Mouse (Mus musculus) left cerebral cortex, adult 2 months (tissue): ENCODE measurements around the gene Zfp207. TPM values are rescaled to one million over a fixed set of nuclear protein-coding genes. Genes with fewer than 3 reads are reported as not detected.
A peak's percentile ranks its signal among the peaks of the same experiment; 100 is the strongest.
"Not testable (repeated sequence)": the region's sequence is repeated elsewhere in the genome, so short reads cannot be mapped to it uniquely, and the experiment has no call there.

Experiments used
- DNase-seq, 2 experiments: peaks; one replicate each; pipeline ENCODE4 v3.0.0; 2021 to 2022; ENCODE audit warnings: low spot score in 2 of 2, mixed read lengths in 1 of 2; ENCODE audit errors: extremely low spot score in 1 of 2
- H3K27ac ChIP-seq: fragments of 200-600 bp; 2 replicates; pipeline ENCODE4 v1.8.1; 2022
- H3K4me3 ChIP-seq: fragments of 200-600 bp; 2 replicates; pipeline ENCODE4 v1.8.1; 2022
- CTCF ChIP-seq: fragments of 200-600 bp; IDR thresholded peaks from 2 replicates; pipeline ENCODE4 v1.8.1; 2022; ENCODE audit warnings: antibody characterized with exemption, mild to moderate bottlenecking, moderate library complexity
- intact Hi-C: fragments of 180-260 bp; cut with DNase I; formaldehyde crosslinking; loops from one replicate; pipeline ENCODE4 v1.15.1; 2025
- total RNA-seq, 2 experiments: library from RNA; stranded (reverse); gene quantifications; 2 replicates each; pipeline ENCODE4 v1.2.3; 2021

Gene Zfp207
- total RNA-seq, 2 experiments from 2014 or later: 132 to 135 TPM

- no peak for TF ChIP-seq CTCF
- Histone ChIP-seq H3K27ac (peak overlapping the region; percentile 98), H3K4me3 (peak overlapping the region; percentile 70)
- intact Hi-C loops: no loop called here
- peak in 1 of 2 experiments; percentile 18 for DNase-seq
These were observed 457 bp upstream of the Zfp207 start for GRCm38 (mm10) chr11:80382626-80383018.

- H3K4me3 ChIP-seq: peak overlapping the region; percentile 70
- intact Hi-C loops: no loop called here
- peak overlapping the region; percentile 98 for H3K27ac ChIP-seq
- DNase-seq: no peak
- TF ChIP-seq CTCF: no peak
These were observed 557 bp downstream of the Zfp207 start for GRCm38 (mm10) chr11:80383626-80384046.

DNA sequence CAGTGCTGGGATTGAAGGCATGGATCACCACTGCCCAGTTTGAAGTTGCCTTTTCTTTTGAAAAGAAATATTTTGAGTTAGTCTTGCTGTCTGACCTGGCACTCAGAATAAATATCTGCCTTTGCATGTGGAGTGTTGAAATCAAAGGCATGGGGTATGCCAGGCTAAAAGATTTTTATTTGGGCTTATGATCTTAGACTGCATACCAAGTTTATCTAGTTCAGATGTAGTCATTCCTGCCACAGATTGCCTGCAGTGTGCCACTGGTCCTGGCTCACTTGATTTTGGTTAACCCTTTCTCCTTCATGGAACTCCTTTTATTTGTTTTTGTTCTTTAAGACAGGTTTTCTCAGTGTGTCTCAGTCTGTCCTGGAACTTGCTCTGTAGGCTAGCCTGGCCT is 1.4 kb downstream of the Zfp207 start:
- no peak for DNase-seq
- Histone ChIP-seq H3K27ac (no peak overlapping the region), H3K4me3 (peak overlapping the region; percentile 70)
- intact Hi-C loops: no loop called here
- TF ChIP-seq CTCF: no peak

DNA sequence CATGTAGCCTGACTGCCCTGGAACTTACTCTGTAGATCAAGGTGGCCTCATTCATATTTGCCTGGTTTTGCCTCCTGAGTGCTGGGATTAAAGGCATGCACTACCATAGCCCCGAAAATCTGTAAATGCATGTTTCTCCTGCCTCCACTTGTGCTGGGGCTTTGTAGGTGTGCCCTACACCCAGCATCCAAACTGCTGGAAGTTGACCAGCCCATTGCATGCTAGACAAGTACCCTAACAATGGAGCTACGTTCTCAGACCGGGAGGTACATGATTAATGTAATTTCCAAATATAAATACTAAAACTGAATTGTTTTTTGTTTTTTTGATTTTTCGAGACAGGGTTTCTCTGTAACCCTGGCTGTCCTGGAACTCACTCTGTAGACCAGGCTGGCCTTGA is 2.0 kb downstream of the Zfp207 start:
- Histone ChIP-seq H3K4me3 (peak overlapping the region; percentile 70), H3K27ac (no peak overlapping the region)
- intact Hi-C loops: no loop called here
- TF ChIP-seq CTCF: no peak
- no peak for DNase-seq

GRCm38 (mm10) chr11:80386790-80387189 is 3.7 kb downstream of the Zfp207 start:
- no peak overlapping the region for H3K4me3 ChIP-seq
- intact Hi-C loops: no loop called here
- no peak for TF ChIP-seq CTCF
- DNase-seq: no peak
- H3K27ac ChIP-seq: no peak overlapping the region

DNA sequence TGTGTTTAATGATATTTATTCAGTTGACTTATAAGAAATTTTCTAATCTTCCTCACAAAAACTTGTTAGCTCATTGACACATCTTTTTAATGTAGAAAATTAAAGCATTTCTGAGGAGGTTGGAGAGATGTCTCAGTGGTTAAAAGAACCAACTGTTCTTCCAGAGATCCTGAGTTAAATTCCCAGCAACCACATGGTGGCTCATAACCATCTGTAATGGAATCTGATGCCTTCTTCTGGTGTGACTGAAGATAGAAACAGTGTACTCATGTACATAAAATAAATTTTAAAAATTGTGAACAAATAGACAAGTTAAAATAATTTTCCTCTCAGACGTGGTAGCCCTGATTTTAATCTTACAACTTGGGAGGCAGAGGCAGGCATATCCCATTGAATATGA is 6.8 kb downstream of the Zfp207 start:
- no peak for DNase-seq

DNA sequence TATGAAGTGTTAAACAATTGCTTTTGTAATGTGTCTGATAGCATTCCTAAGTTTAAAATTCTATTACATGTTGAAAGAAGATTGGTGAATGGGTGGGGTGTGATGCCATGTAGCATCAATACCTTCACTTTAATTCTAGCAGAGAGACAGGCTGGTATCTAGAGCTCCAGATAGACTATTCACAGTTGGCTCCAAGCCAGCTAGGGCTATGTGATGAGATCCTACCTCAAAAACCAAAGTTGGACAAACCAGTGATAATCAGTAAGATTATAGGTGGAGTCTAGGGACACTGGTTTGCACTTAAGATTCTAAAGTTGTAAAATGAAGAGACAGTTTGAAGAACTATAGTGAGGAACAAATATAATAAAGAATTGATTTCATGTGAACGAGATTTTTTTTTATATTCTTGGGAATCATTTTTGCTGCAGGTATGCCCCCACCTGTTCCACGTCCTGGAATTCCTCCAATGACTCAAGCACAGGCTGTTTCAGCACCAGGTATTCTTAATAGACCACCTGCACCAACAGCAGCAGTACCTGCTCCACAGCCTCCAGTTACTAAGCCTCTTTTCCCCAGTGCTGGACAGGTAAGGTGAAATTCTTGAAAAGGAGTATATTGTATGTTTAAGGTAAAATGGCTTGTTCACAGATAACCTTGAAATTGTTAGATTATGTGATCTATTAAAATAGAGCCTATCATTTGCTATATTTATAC is 8.5 kb downstream of the Zfp207 start:
- intact Hi-C loops: loop anchor here (10.0 kb wide), 1 partner anchor 367 kb away; no protein-coding TSS in a partner anchor
- Histone ChIP-seq H3K27ac (no peak overlapping the region), H3K4me3 (no peak overlapping the region)
- no peak for TF ChIP-seq CTCF
- DNase-seq: no peak

More for the DNA sequence above, 6.8 kb downstream of the Zfp207 start:
- TF ChIP-seq CTCF: no peak
- no peak overlapping the region for H3K27ac ChIP-seq
- no peak overlapping the region for H3K4me3 ChIP-seq
- intact Hi-C loops: loop anchor here (10.0 kb wide), 1 partner anchor 365 kb away; no protein-coding TSS in a partner anchor

- no peak overlapping the region for H3K27ac ChIP-seq
- TF ChIP-seq CTCF: no peak
- no peak for DNase-seq
- intact Hi-C loops: loop anchor here (10.0 kb wide), 1 partner anchor 371 kb away; no protein-coding TSS in a partner anchor
- H3K4me3 ChIP-seq: no peak overlapping the region
These were observed 12.9 kb downstream of the Zfp207 start for GRCm38 (mm10) chr11:80395930-80396329.

GRCm38 (mm10) chr11:80396617-80397016 is 13.5 kb downstream of the Zfp207 start:
- Histone ChIP-seq H3K4me3 (no peak overlapping the region), H3K27ac (no peak overlapping the region)
- no peak for DNase-seq
- intact Hi-C loops: loop anchor here (10.0 kb wide), 1 partner anchor 372 kb away; no protein-coding TSS in a partner anchor
- no peak for TF ChIP-seq CTCF

- intact Hi-C loops, H3K4me3 ChIP-seq, DNase-seq, H3K27ac ChIP-seq: not testable (repeated sequence)
These were observed 24.8 kb downstream of the Zfp207 start for GRCm38 (mm10) chr11:80407878-80408277.

- intact Hi-C loops: no loop called here
- Histone ChIP-seq H3K27ac (no peak overlapping the region), H3K4me3 (no peak overlapping the region)
- no peak for DNase-seq
- no peak for TF ChIP-seq CTCF
These were observed 27.3 kb downstream of the Zfp207 start for GRCm38 (mm10) chr11:80410377-80410776.

- no peak overlapping the region for H3K27ac ChIP-seq
- H3K4me3 ChIP-seq: no peak overlapping the region
- DNase-seq: no peak
- no peak for TF ChIP-seq CTCF
- intact Hi-C loops: no loop called here
These were observed 34.0 kb downstream of the Zfp207 start for GRCm38 (mm10) chr11:80417085-80417484.

GRCm38 (mm10) chr11:80419743-80420142 is 36.7 kb downstream of the Zfp207 start:
- no peak overlapping the region for H3K27ac ChIP-seq
- no peak for TF ChIP-seq CTCF
- intact Hi-C loops: no loop called here
- no peak for DNase-seq
- no peak overlapping the region for H3K4me3 ChIP-seq
